Mouse (Mus musculus): ENCODE measurements around the gene Sftpa1. TPM values are rescaled to one million over a fixed set of nuclear protein-coding genes. Genes with fewer than 3 reads are reported as not detected.

The Sftpa1 gene
- total and polyA plus RNA-seq, 2 experiments from 2014 or later, result not detected

- TF ChIP-seq CTCF (IDR thresholded peaks at IDR 0.05; ENCODE audit: low read depth), result no peak
- Histone ChIP-seq H3K4me2 (ENCODE audit: low read depth) (no peak overlapping the region), H3K27me3 (ENCODE audit: insufficient read depth, low read length) (no peaks in the 10 kb centered on the region), H3K4me1 (ENCODE audit: insufficient read depth) (no peaks in the 10 kb centered on the region), H3K9me3 (ENCODE audit: low read length) (no peaks in the 10 kb centered on the region), H3K4me3 (ENCODE audit: low read depth, low read length) (no peak overlapping the region), H3K9ac (no peak overlapping the region), H3K27ac (ENCODE audit: low read depth, low read length) (no peak overlapping the region), H3K36me3 (ENCODE audit: insufficient read depth) (no peaks in the 10 kb centered on the region)
- ATAC-seq (no peak), DNase-seq (no peak)
- 87% methylated on average over 3 of the region's 3 CpGs for WGBS
These were observed 30.9 kb upstream of the Sftpa1 start for GRCm38 (mm10) chr14:41100712-41101111.

- Histone ChIP-seq H3K36me3 (ENCODE audit: insufficient read depth) (no peaks in the 10 kb centered on the region), H3K4me3 (ENCODE audit: low read depth, low read length) (no peak overlapping the region), H3K4me1 (ENCODE audit: insufficient read depth) (no peaks in the 10 kb centered on the region), H3K27me3 (ENCODE audit: insufficient read depth, low read length) (no peaks in the 10 kb centered on the region), H3K27ac (ENCODE audit: low read depth, low read length) (no peak overlapping the region), H3K4me2 (ENCODE audit: low read depth) (no peak overlapping the region), H3K9ac (no peak overlapping the region), H3K9me3 (ENCODE audit: low read length) (no peaks in the 10 kb centered on the region)
- no peak for TF ChIP-seq CTCF (IDR thresholded peaks at IDR 0.05; ENCODE audit: low read depth)
- WGBS, result 84% methylated on average over 5 of the region's 5 CpGs
- DNase-seq (no peak), ATAC-seq (no peak)
These were observed 30.3 kb upstream of the Sftpa1 start for GRCm38 (mm10) chr14:41101242-41101641.

GRCm38 (mm10) chr14:41102269-41102668, 29.3 kb upstream of the Sftpa1 start:
- Histone ChIP-seq H3K4me2 (ENCODE audit: low read depth) (no peak overlapping the region), H3K4me3 (ENCODE audit: low read depth, low read length) (no peak overlapping the region), H3K27ac (ENCODE audit: low read depth, low read length) (no peak overlapping the region), H3K4me1 (ENCODE audit: insufficient read depth) (no peaks in the 10 kb centered on the region), H3K36me3 (ENCODE audit: insufficient read depth) (no peaks in the 10 kb centered on the region), H3K9me3 (ENCODE audit: low read length) (no peaks in the 10 kb centered on the region), H3K27me3 (ENCODE audit: insufficient read depth, low read length) (no peaks in the 10 kb centered on the region), H3K9ac (no peak overlapping the region)
- no peak for TF ChIP-seq CTCF (IDR thresholded peaks at IDR 0.05; ENCODE audit: low read depth)
- no peak for DNase-seq
- ATAC-seq, result no peak
- 86% methylated on average over 2 of the region's 2 CpGs for WGBS

GRCm38 (mm10) chr14:41104853-41105444, 26.6 kb upstream of the Sftpa1 start, which contains the start of gene Mat1a:
Mat1a (plus strand) TSS chr14:41105035.
- no peaks in the 10 kb centered on the region for H3K27me3 ChIP-seq (ENCODE audit: insufficient read depth, low read length)
- no peak within 1 kb of the TSS for H3K9ac ChIP-seq
- H3K36me3 ChIP-seq (ENCODE audit: insufficient read depth), result no peaks in the 10 kb centered on the region
- no peaks in the 10 kb centered on the region for H3K4me1 ChIP-seq (ENCODE audit: insufficient read depth)
- H3K9me3 ChIP-seq (ENCODE audit: low read length), result no peaks in the 10 kb centered on the region
- no peak within 1 kb of the TSS for H3K27ac ChIP-seq (ENCODE audit: low read depth, low read length)
- 81% methylated on average over 10 of the region's 10 CpGs for WGBS
- no peak within 1 kb of the TSS for H3K4me3 ChIP-seq (ENCODE audit: low read depth, low read length)
- ATAC-seq (no peak), DNase-seq (no peak)
- no peak within 1 kb of the TSS for H3K4me2 ChIP-seq (ENCODE audit: low read depth)
- TF ChIP-seq CTCF (IDR thresholded peaks at IDR 0.05; ENCODE audit: low read depth), result no peak

- no peaks in the 10 kb centered on the region for H3K9me3 ChIP-seq (ENCODE audit: low read length)
- no peaks in the 10 kb centered on the region for H3K36me3 ChIP-seq (ENCODE audit: insufficient read depth)
- H3K27ac ChIP-seq (ENCODE audit: low read depth, low read length), result no peak overlapping the region
- ATAC-seq (no peak), DNase-seq (no peak)
- H3K4me2 ChIP-seq (ENCODE audit: low read depth), result no peak overlapping the region
- H3K4me3 ChIP-seq (ENCODE audit: low read depth, low read length), result no peak overlapping the region
- H3K9ac ChIP-seq, result no peak overlapping the region
- no peak for TF ChIP-seq CTCF (IDR thresholded peaks at IDR 0.05; ENCODE audit: low read depth)
- no peaks in the 10 kb centered on the region for H3K4me1 ChIP-seq (ENCODE audit: insufficient read depth)
- H3K27me3 ChIP-seq (ENCODE audit: insufficient read depth, low read length), result no peaks in the 10 kb centered on the region
- 85% methylated on average over 7 of the region's 7 CpGs for WGBS
These were observed 20.4 kb upstream of the Sftpa1 start for GRCm38 (mm10) chr14:41111031-41111668.

GRCm38 (mm10) chr14:41112944-41113343, 18.6 kb upstream of the Sftpa1 start:
- Histone ChIP-seq H3K9ac (no peak overlapping the region), H3K27ac (ENCODE audit: low read depth, low read length) (no peak overlapping the region), H3K4me2 (ENCODE audit: low read depth) (no peak overlapping the region), H3K9me3 (ENCODE audit: low read length) (no peaks in the 10 kb centered on the region), H3K4me3 (ENCODE audit: low read depth, low read length) (no peak overlapping the region), H3K27me3 (ENCODE audit: insufficient read depth, low read length) (no peaks in the 10 kb centered on the region), H3K36me3 (ENCODE audit: insufficient read depth) (no peaks in the 10 kb centered on the region), H3K4me1 (ENCODE audit: insufficient read depth) (no peaks in the 10 kb centered on the region)
- WGBS, result 79% methylated on average over 4 of the region's 4 CpGs
- ATAC-seq (no peak), DNase-seq (no peak)
- TF ChIP-seq CTCF (IDR thresholded peaks at IDR 0.05; ENCODE audit: low read depth), result no peak

GRCm38 (mm10) chr14:41116271-41116670, 15.3 kb upstream of the Sftpa1 start:
- Histone ChIP-seq H3K27ac (ENCODE audit: low read depth, low read length) (no peak overlapping the region), H3K4me2 (ENCODE audit: low read depth) (no peak overlapping the region), H3K4me1 (ENCODE audit: insufficient read depth) (no peaks in the 10 kb centered on the region), H3K4me3 (ENCODE audit: low read depth, low read length) (no peak overlapping the region), H3K9ac (no peak overlapping the region), H3K36me3 (ENCODE audit: insufficient read depth) (no peaks in the 10 kb centered on the region), H3K27me3 (ENCODE audit: insufficient read depth, low read length) (no peaks in the 10 kb centered on the region), H3K9me3 (ENCODE audit: low read length) (no peaks in the 10 kb centered on the region)
- WGBS, result 93% methylated on average over 3 of the region's 3 CpGs
- DNase-seq, result no peak
- no peak for TF ChIP-seq CTCF (IDR thresholded peaks at IDR 0.05; ENCODE audit: low read depth)
- no peak for ATAC-seq
